Mouse (Mus musculus): ENCODE measurements around the gene Rpl29. TPM values are rescaled to one million over a fixed set of nuclear protein-coding genes. Genes with fewer than 3 reads are reported as not detected.

The Rpl29 gene
- polyA plus RNA-seq, 1 experiment from 2014 or later: 554 TPM

DNA sequence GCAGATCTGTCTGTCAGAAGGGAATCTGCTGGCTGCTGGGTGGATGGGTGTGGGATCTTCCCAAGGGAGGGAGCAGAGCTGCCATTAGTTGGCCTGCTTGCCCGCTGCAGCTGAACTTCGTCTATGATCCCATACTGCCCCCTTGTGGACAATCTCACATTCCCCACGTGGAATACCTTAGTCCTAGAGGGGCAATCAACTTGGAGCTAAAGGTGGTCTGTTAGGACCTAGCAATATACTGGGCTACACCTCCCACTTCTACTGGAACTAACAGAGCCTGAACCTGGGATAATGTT, 7.4 kb upstream of the Rpl29 start:
- ATAC-seq (replicated peaks): peak; percentile 76
- Histone ChIP-seq H3K9me3 (no peaks in the 10 kb centered on the region), H3K27me3 (replicated peaks) (no peaks in the 10 kb centered on the region), H3K4me1 (peaks cover 29% of the 10 kb centered on the region), H3K4me3 (no peak overlapping the region), H3K4me2 (peak overlapping the region; percentile 35), H3K36me3 (replicated peaks) (no peaks in the 10 kb centered on the region), H3K27ac (peak overlapping the region; percentile 31; the same call in 1 of the 2 replicates), H3K9ac (no peak overlapping the region)
- 0% methylated on average over 3 of the region's 3 CpGs for WGBS

- Histone ChIP-seq H3K4me3 (peak overlapping the region; percentile 66), H3K36me3 (replicated peaks) (peaks cover 15% of the 10 kb centered on the region), H3K9me3 (no peaks in the 10 kb centered on the region), H3K4me1 (peaks cover 19% of the 10 kb centered on the region), H3K27ac (peak overlapping the region; percentile 95), H3K4me2 (peak overlapping the region; percentile 81), H3K9ac (peak overlapping the region; percentile 60), H3K27me3 (replicated peaks) (no peaks in the 10 kb centered on the region)
- ATAC-seq (replicated peaks): peak; percentile 73
- 9% methylated on average over 11 of the region's 11 CpGs for WGBS
Observed at GRCm38 (mm10) chr9:106428719-106429220, 484 bp upstream of the Rpl29 start.

GRCm38 (mm10) chr9:106430015-106430264, 686 bp downstream of the Rpl29 start:
- H3K27me3 ChIP-seq (replicated peaks): no peaks in the 10 kb centered on the region
- H3K4me1 ChIP-seq: peaks cover 19% of the 10 kb centered on the region
- WGBS: 1% methylated on average over 4 of the region's 4 CpGs
- peak overlapping the region; percentile 83 for H3K9ac ChIP-seq
- H3K36me3 ChIP-seq (replicated peaks): peaks cover 15% of the 10 kb centered on the region
- H3K4me2 ChIP-seq: peak overlapping the region; percentile 81
- H3K9me3 ChIP-seq: no peaks in the 10 kb centered on the region
- peak overlapping the region; percentile 95 for H3K27ac ChIP-seq
- H3K4me3 ChIP-seq: peak overlapping the region; percentile 66
- ATAC-seq (replicated peaks): no peak

- Histone ChIP-seq H3K36me3 (replicated peaks) (peaks cover 15% of the 10 kb centered on the region), H3K27me3 (replicated peaks) (no peaks in the 10 kb centered on the region), H3K27ac (no peak overlapping the region), H3K9me3 (no peaks in the 10 kb centered on the region), H3K4me3 (no peak overlapping the region), H3K4me1 (peaks cover 29% of the 10 kb centered on the region), H3K4me2 (no peak overlapping the region), H3K9ac (no peak overlapping the region)
- no peak for ATAC-seq (replicated peaks)
- WGBS: 79% methylated on average over 7 of the region's 7 CpGs
Observed at GRCm38 (mm10) chr9:106433389-106433788, 4.1 kb downstream of the Rpl29 start.

DNA sequence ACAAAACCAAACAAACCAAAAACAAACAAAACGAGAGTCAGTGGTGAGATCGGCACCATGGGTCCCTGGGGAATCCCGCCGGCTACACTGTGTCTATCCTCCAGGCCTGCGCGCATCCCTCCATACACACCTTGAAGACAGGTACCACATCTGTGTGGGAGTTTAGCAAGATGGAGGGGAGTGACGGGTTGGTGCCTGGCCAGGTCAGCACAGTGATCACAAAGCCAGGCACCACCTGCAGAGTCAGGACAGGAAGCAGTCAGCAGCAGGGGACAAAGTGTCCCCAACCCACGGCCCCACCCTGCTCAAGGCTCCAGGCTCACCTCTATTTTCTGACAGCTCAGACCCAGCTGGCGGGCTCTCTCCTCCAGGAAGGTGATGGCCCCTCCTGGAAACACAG, 7.3 kb downstream of the Rpl29 start:
- Histone ChIP-seq H3K9ac (no peak overlapping the region), H3K4me2 (no peak overlapping the region), H3K9me3 (no peaks in the 10 kb centered on the region), H3K27me3 (replicated peaks) (no peaks in the 10 kb centered on the region), H3K4me3 (no peak overlapping the region), H3K27ac (no peak overlapping the region), H3K4me1 (peaks cover 21% of the 10 kb centered on the region), H3K36me3 (replicated peaks) (peaks cover 12% of the 10 kb centered on the region)
- WGBS: 82% methylated on average over 9 of the region's 9 CpGs
- no peak for ATAC-seq (replicated peaks)

DNA sequence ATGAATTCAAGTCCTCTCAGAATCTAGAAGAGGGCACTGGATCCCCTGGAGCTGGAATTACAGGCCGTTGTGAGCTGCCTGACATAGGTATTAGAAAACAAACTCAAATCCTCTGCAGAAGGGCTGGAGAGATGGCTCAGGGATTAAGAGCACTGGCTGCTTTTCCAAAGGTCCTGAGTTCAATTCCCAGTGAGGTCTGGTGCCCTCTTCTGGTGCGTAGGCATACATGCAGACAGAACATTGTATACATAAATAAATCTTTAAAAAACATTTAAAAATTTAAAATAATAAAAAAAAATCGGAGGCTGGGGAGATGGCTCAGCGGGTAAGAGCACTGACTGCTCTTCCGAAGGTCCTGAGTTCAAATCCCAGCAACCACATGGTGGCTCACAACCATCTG, 13.4 kb downstream of the Rpl29 start:
- 75% methylated on average over 5 of the region's 5 CpGs for WGBS
- no peak overlapping the region for H3K9ac ChIP-seq
- H3K27me3 ChIP-seq (replicated peaks): no peaks in the 10 kb centered on the region
- no peaks in the 10 kb centered on the region for H3K36me3 ChIP-seq (replicated peaks)
- H3K9me3 ChIP-seq: no peaks in the 10 kb centered on the region
- peaks cover 27% of the 10 kb centered on the region for H3K4me1 ChIP-seq
- H3K4me3 ChIP-seq: no peak overlapping the region
- no peak overlapping the region for H3K27ac ChIP-seq
- H3K4me2 ChIP-seq: no peak overlapping the region
- no peak for ATAC-seq (replicated peaks)

GRCm38 (mm10) chr9:106444836-106445235, 15.6 kb downstream of the Rpl29 start:
- H3K36me3 ChIP-seq (replicated peaks): no peaks in the 10 kb centered on the region
- no peaks in the 10 kb centered on the region for H3K27me3 ChIP-seq (replicated peaks)
- WGBS: 77% methylated on average over 4 of the region's 4 CpGs
- no peak for ATAC-seq (replicated peaks)
- no peak overlapping the region for H3K27ac ChIP-seq
- H3K4me3 ChIP-seq: no peak overlapping the region
- H3K4me2 ChIP-seq: no peak overlapping the region
- H3K9ac ChIP-seq: no peak overlapping the region
- peaks cover 28% of the 10 kb centered on the region for H3K4me1 ChIP-seq
- no peaks in the 10 kb centered on the region for H3K9me3 ChIP-seq

DNA sequence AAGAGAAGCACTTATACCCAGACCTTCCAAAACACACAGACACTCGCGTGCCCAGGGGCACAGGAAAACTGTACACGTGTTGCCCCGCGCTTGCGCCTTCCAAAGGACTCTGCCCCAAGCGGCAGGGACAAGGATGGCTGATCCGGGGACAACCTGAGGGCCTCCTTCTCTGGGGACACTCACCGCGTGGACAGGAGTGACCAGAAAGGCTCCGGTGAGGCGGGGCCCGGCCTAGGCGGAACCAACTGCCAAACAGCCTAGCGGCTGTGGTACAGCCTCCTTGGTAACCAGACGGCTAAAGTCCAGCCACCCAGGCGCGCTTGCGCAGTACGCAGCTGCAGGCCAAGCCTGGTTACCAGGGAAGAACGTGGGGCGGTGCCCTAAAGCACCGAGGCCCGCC, 18.1 kb downstream of the Rpl29 start, which contains the start of the genes Abhd14b and Abhd14a:
Gene Abhd14b (plus strand): TSS at position 112 of the 400 bp plus-strand sequence.
Gene Abhd14a (minus strand): TSS at position 331 of the 400 bp plus-strand sequence.
- peak; percentile 81 for ATAC-seq (replicated peaks)
- Histone ChIP-seq H3K27me3 (replicated peaks) (no peaks in the 10 kb centered on the region), H3K4me2 (peak within 1 kb of the TSS; percentile 76), H3K9ac (peak within 1 kb of the TSS; percentile 66), H3K4me1 (peaks cover 34% of the 10 kb centered on the region), H3K27ac (peak within 1 kb of the TSS; percentile 70), H3K4me3 (peak within 1 kb of the TSS; percentile 45), H3K36me3 (replicated peaks) (no peaks in the 10 kb centered on the region), H3K9me3 (no peaks in the 10 kb centered on the region)
- WGBS: under 1% methylated on average over 24 of the region's 24 CpGs

DNA sequence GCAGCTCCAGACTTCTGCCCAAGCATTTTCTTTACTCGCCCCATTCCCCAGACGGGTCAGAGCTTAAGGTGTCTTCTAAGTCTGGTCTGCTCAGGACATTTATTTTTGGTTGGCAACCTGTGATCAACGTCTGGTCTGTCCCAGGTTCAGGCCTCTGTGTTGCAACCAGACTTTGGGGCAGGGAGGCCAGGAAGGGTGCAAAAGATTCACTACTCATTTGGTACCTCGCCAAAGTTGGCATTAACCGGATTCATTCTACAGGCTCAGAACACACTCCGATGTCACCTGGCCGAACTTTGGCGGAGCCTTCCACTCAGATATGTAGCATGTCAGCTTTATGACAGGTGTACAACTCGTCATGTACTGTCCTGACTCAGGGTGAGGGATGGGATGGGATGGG, 18.7 kb downstream of the Rpl29 start:
- 42% methylated on average over 9 of the region's 9 CpGs for WGBS
- no peaks in the 10 kb centered on the region for H3K27me3 ChIP-seq (replicated peaks)
- H3K4me3 ChIP-seq: peak overlapping the region; percentile 45
- peak overlapping the region; percentile 66; the same call in 1 of the 2 replicates for H3K9ac ChIP-seq
- peak overlapping the region; percentile 76 for H3K4me2 ChIP-seq
- peak; percentile 43; the same call in 1 of the 2 replicates for ATAC-seq (replicated peaks)
- peak overlapping the region; percentile 70 for H3K27ac ChIP-seq
- H3K9me3 ChIP-seq: no peaks in the 10 kb centered on the region
- no peaks in the 10 kb centered on the region for H3K36me3 ChIP-seq (replicated peaks)
- peaks cover 40% of the 10 kb centered on the region for H3K4me1 ChIP-seq

DNA sequence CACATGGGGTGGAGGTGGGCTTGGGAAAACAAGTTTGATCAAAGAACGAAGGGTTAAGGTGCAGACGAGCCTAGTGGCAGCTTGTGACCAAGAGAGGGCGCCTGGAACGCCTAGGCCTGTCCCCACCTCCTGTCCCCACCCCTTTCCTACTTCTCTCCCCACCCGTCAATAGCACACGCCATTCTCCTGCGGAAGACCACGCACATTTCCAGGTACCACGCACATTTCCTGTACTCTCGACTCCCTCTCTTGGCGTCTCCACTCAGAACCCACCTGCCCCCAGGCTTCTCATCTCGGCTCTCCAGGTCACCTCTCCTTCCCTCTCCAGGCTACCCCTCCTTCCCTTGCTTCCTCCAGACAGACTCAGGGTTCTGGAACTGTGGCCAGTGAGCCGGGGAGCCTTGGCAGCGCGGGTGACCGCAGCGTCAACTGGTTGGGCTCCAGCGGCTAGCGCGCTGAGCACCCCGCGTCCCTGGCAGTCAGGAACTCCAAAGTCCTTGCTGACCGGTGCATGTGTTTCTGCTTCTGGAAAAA, 19.3 kb downstream of the Rpl29 start:
- H3K27ac ChIP-seq: peak overlapping the region; percentile 67
- WGBS: 1% methylated on average over 23 of the region's 23 CpGs

DNA sequence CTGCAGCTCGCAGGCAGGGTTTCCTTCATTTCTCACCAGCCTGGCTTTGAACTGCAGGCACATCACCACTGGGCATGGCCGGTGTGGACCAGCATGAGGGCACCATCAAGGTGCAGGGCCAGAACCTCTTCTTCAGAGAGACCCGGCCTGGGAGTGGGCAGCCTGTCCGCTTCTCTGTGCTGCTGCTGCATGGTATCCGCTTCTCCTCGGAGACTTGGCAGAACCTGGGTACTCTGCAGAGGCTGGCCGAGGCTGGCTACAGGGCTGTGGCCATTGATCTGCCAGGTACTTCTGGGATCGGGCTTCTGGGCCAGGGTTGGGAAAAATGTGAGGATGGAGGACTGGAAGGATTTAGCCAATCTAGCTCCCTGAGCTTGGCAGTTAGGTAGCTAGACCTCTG, 20.7 kb downstream of the Rpl29 start:
- Histone ChIP-seq H3K4me2 (no peak overlapping the region), H3K9me3 (no peaks in the 10 kb centered on the region), H3K4me3 (no peak overlapping the region), H3K27me3 (replicated peaks) (no peaks in the 10 kb centered on the region), H3K4me1 (peaks cover 51% of the 10 kb centered on the region), H3K36me3 (replicated peaks) (no peaks in the 10 kb centered on the region), H3K27ac (no peak overlapping the region), H3K9ac (no peak overlapping the region)
- WGBS: 88% methylated on average over 8 of the region's 8 CpGs
- no peak for ATAC-seq (replicated peaks)

More for the DNA sequence above, 19.3 kb downstream of the Rpl29 start:
- H3K36me3 ChIP-seq (replicated peaks): no peaks in the 10 kb centered on the region
- peak overlapping the region; percentile 76 for H3K4me2 ChIP-seq
- H3K27me3 ChIP-seq (replicated peaks): no peaks in the 10 kb centered on the region
- ATAC-seq (replicated peaks): peak; percentile 51
- H3K4me1 ChIP-seq: peaks cover 43% of the 10 kb centered on the region
- H3K9me3 ChIP-seq: no peaks in the 10 kb centered on the region
- peak overlapping the region; percentile 59 for H3K9ac ChIP-seq
- H3K4me3 ChIP-seq: peak overlapping the region; percentile 43

DNA sequence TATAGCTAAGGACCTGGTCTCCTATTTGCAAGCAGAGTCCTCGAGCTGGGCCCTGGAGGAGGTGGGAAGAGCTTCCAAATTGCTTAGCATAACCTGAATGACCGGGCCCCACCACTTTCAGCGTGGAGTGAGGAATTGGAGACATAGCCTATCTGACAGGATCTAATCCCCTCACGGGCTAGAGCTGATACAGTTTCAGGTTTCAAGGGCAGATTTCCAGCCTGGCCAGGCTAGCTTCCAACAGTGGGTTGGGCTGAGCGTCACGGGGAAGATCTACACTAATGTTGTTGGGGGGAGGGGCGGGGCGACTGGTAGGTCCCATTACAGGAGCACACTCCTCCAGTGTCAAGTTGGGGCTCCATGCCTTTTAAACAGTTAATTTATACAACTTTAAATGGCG, 21.4 kb downstream of the Rpl29 start:
- Histone ChIP-seq H3K4me3 (no peak overlapping the region), H3K36me3 (replicated peaks) (no peaks in the 10 kb centered on the region), H3K27ac (no peak overlapping the region), H3K4me2 (no peak overlapping the region), H3K4me1 (peaks cover 58% of the 10 kb centered on the region), H3K9me3 (no peaks in the 10 kb centered on the region), H3K27me3 (replicated peaks) (no peaks in the 10 kb centered on the region), H3K9ac (no peak overlapping the region)
- WGBS: 21% methylated on average over 9 of the region's 9 CpGs
- ATAC-seq (replicated peaks): no peak

DNA sequence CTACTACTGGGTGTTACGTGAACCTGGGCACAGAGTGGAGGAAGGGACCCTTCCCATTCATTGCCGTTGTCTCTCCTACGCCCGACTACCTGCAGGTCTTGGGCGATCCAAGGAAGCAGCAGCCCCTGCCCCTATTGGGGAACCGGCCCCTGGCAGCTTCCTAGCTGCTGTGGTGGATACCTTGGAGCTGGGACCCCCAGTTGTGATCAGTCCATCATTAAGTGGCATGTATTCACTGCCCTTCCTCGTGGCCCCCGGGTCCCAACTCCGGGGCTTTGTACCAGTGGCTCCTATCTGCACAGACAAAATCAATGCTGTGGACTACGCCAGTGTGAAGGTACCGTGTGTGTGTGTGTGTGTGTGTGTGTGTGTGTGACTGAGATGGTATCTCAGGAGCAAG, 22.0 kb downstream of the Rpl29 start:
- WGBS: 83% methylated on average over 11 of the region's 11 CpGs
- no peak overlapping the region for H3K4me2 ChIP-seq
- H3K4me1 ChIP-seq: peaks cover 60% of the 10 kb centered on the region
- no peak overlapping the region for H3K27ac ChIP-seq
- ATAC-seq (replicated peaks): no peak
- no peaks in the 10 kb centered on the region for H3K27me3 ChIP-seq (replicated peaks)
- no peak overlapping the region for H3K4me3 ChIP-seq
- no peaks in the 10 kb centered on the region for H3K9me3 ChIP-seq
- H3K36me3 ChIP-seq (replicated peaks): no peaks in the 10 kb centered on the region
- no peak overlapping the region for H3K9ac ChIP-seq

All from midbrain, embryonic 15.5 days (tissue).